Comparison of ENCODE assay signal across 8 mouse cellular contexts in the genomic region with DNA sequence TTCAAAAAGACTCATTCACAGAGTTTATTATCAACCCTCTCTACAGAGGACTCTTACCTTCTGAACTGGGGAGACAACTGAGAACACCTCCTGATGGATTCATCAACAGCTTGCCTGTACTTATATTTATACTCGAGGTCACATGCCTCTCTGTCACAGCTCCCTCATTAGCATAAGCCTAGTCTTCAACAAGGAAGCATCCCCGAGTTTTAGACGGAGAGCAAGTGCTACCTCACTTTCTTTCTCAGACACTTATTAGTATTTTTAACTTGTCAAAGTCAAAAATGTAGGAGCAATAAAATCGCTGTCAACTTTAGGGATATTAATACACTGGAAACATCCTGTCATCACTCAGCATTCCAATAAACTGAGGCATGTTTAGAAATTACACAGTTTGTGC. TPM values are rescaled to one million over a fixed set of nuclear protein-coding genes. Genes with fewer than 3 reads are reported as not detected.
DNase-seq lines count a peak whose midpoint lies in the region; ATAC-seq lines count a peak whose summit lies in the region.

A gene (minus strand): TSS at position 101 of the 400 bp plus-strand sequence.

- no peak within 1 kb of the TSS for H3K4me3 ChIP-seq in kidney, embryonic 15.5 days (replicated peaks)
- no peak within 1 kb of the TSS for H3K4me3 ChIP-seq in intestine, embryonic 14.5 days (ENCODE audit: low read depth, low read length)

- H3K9ac ChIP-seq in kidney, embryonic 15.5 days, result no peak within 1 kb of the TSS
- H3K9ac ChIP-seq in intestine, embryonic 14.5 days (ENCODE audit: low read length), result no peak within 1 kb of the TSS

- H3K36me3 ChIP-seq in kidney, embryonic 15.5 days, result no peaks in the 10 kb centered on the region
- no peaks in the 10 kb centered on the region for H3K36me3 ChIP-seq in intestine, embryonic 14.5 days (ENCODE audit: control insufficient read depth, insufficient read depth, low read length)

- no peaks in the 10 kb centered on the region for H3K27me3 ChIP-seq in kidney, embryonic 15.5 days
- no peaks in the 10 kb centered on the region for H3K27me3 ChIP-seq in intestine, embryonic 14.5 days (replicated peaks; ENCODE audit: control insufficient read depth, insufficient read depth, low read length)

- H3K4me2 ChIP-seq in kidney, embryonic 15.5 days, result no peak within 1 kb of the TSS
- no peak within 1 kb of the TSS for H3K4me2 ChIP-seq in intestine, embryonic 14.5 days (ENCODE audit: low read length)

- 71% methylated on average over 4 of the region's 4 CpGs for WGBS in kidney, embryonic 15.5 days
- 70% methylated on average over 4 of the region's 4 CpGs for WGBS in intestine, embryonic 14.5 days

- H3K27ac ChIP-seq in kidney, embryonic 15.5 days, result 0 out of 2 replicates have a peak within 1 kb of the TSS, but pooled peaks have one; percentile 18
- H3K27ac ChIP-seq in intestine, embryonic 14.5 days (ENCODE audit: low read depth), result no peak within 1 kb of the TSS

- H3K4me1 ChIP-seq in kidney, embryonic 15.5 days, result peaks cover 23% of the 10 kb centered on the region
- peaks cover 6% of the 10 kb centered on the region; the same call in 1 of the 2 replicates for H3K4me1 ChIP-seq in intestine, embryonic 14.5 days (replicated peaks; ENCODE audit: control insufficient read depth, insufficient read depth, low read length)

- ATAC-seq in kidney, embryonic 15.5 days (replicated peaks; ENCODE audit: low FRiP score), result no peak
- no peak for ATAC-seq in intestine, embryonic 14.5 days (replicated peaks; ENCODE audit: low FRiP score, low TSS enrichment, low read depth)
- no peak for ATAC-seq in megakaryocyte progenitor cell, adult 5-6 weeks (replicated peaks; ENCODE audit: poor library complexity)

- DNase-seq in kidney, adult 9 months, result no peak
- DNase-seq in adrenal gland, postnatal 36 days, result no peak
- no peak for DNase-seq in gastrocnemius, postnatal 14 days
- no peak for DNase-seq in intestine, embryonic 14.5 days (ENCODE audit: low spot score)
- no peak for DNase-seq in cerebellum, adult 9-10 months
- no peak for DNase-seq in kidney, postnatal 25 days

- intact Hi-C loops in gastrocnemius, postnatal 14 days (cut with DNase I; ENCODE audit: low total_unique reads), result no loop called here

- H3K9me3 ChIP-seq in kidney, embryonic 15.5 days (replicated peaks), result no peaks in the 10 kb centered on the region
- no peaks in the 10 kb centered on the region for H3K9me3 ChIP-seq in intestine, embryonic 14.5 days (ENCODE audit: control insufficient read depth, low read length)

RNA-seq across cellular contexts. Expression of the gene that starts here (rescaled TPM):
- polyA plus RNA-seq in kidney, embryonic 15.5 days (2015; fragmentation: Nextera tagmentation; extraction: Ambion mirVana), result 53.3 and 56.6 TPM in 2 replicates
- 10 to 100 TPM; 86.6 to 99.3 TPM for total RNA-seq in adrenal gland, postnatal 36 days (2021)
- 100 to 1,000 TPM in 1 of 2 experiments, 10 to 100 TPM in 1; 92.4 to 130 TPM for total RNA-seq in gastrocnemius, postnatal 14 days (2021)
- polyA plus RNA-seq in intestine, embryonic 14.5 days (2014; fragmentation: Nextera tagmentation; extraction: Ambion mirVana), result 54.1 and 62.0 TPM in 2 replicates
- 122 and 144 TPM in 2 replicates for total RNA-seq in megakaryocyte progenitor cell, adult 5-6 weeks (2015)
- 79.5 and 103 TPM in 2 replicates for total RNA-seq in megakaryocyte progenitor cell, adult 5-6 weeks (2017)
